Mouse (Mus musculus) liver, embryonic 13.5 days (tissue): Measurements from ENCODE around the gene Uqcr11. TPM values are rescaled to one million over a fixed set of nuclear protein-coding genes. Genes with fewer than 3 reads are reported as not detected.

Experiments
- ATAC-seq: fragments of 200-750 bp; cut with Nextera tagmentation; 2 replicates; pipeline ENCODE4 v1.8.0; 2017; ENCODE audit warnings: low read depth, mild to moderate bottlenecking, moderate number of reproducible peaks, moderate library complexity
- DNase-seq: peaks from one replicate; pipeline ENCODE4 v3.0.0; 2022
- H3K27ac ChIP-seq: fragments of 300-500 bp; sonication (generic); 2 replicates; pipeline ENCODE4 v1.5.1; 2015; ENCODE audit warnings: moderate library complexity, mild to moderate bottlenecking, inconsistent platforms
- H3K27me3 ChIP-seq: fragments of 300-500 bp; sonication (generic); 2 replicates; pipeline ENCODE4 v1.6.1; 2015; ENCODE audit warnings: mild to moderate bottlenecking, inconsistent platforms
- H3K36me3 ChIP-seq: fragments of 300-500 bp; sonication (generic); 2 replicates; pipeline ENCODE4 v1.6.1; 2015; ENCODE audit warnings: mild to moderate bottlenecking, inconsistent platforms
- H3K4me1 ChIP-seq: fragments of 300-500 bp; sonication (generic); replicated peaks from 2 replicates; pipeline ENCODE4 v1.6.1; 2015; ENCODE audit warnings: inconsistent platforms
- H3K4me2 ChIP-seq: fragments of 300-500 bp; sonication (generic); 2 replicates; pipeline ENCODE4 v1.6.1; 2015; ENCODE audit warnings: inconsistent platforms, mild to moderate bottlenecking, moderate library complexity
- H3K4me3 ChIP-seq: fragments of 300-500 bp; sonication (generic); replicated peaks from 2 replicates; pipeline ENCODE4 v1.5.1; 2015; ENCODE audit warnings: mild to moderate bottlenecking, inconsistent platforms
- H3K9ac ChIP-seq: fragments of 300-500 bp; sonication (generic); 2 replicates; pipeline ENCODE4 v1.6.1; 2015; ENCODE audit warnings: mild to moderate bottlenecking, inconsistent platforms
- H3K9me3 ChIP-seq: fragments of 300-500 bp; sonication (generic); replicated peaks from 2 replicates; pipeline ENCODE4 v1.6.1; 2016; ENCODE audit warnings: inconsistent platforms
- WGBS: fragments of 180-500 bp; shearing (Covaris S2); methylation state at CpG from one replicate; pipeline ENCODE4 v1.1.7; 2015; ENCODE audit not compliant: insufficient replicate concordance; 5-methylcytosine and 5-hydroxymethylcytosine counted together
- polyA plus RNA-seq: library from polyadenylated mRNA; unstranded; fragments of >200 nt; fragmentation: Nextera tagmentation; extraction: Ambion mirVana; gene quantifications from 2 replicates; pipeline ENCODE4 v1.2.1, GENCODE M21; 2015

Uqcr11 gene
- polyA plus RNA-seq, 1 experiment from 2014 or later: 603 TPM

GRCm38 (mm10) chr10:80397524-80398173 lies 9.0 kb downstream of the Uqcr11 start:
- peak overlapping the region; percentile 88 for H3K4me3 ChIP-seq
- H3K27me3 ChIP-seq: no peaks in the 10 kb centered on the region
- peak overlapping the region; percentile 98 for H3K4me2 ChIP-seq
- WGBS: 45% methylated on average over 8 of the region's 8 CpGs
- peak overlapping the region; percentile 99 for H3K27ac ChIP-seq
- H3K36me3 ChIP-seq: peaks cover 65% of the 10 kb centered on the region
- peaks cover 47% of the 10 kb centered on the region for H3K4me1 ChIP-seq
- no peaks in the 10 kb centered on the region for H3K9me3 ChIP-seq
- H3K9ac ChIP-seq: peak overlapping the region; percentile 98
- no peak for ATAC-seq
- no peak for DNase-seq

GRCm38 (mm10) chr10:80396822-80397523 lies 9.7 kb downstream of the Uqcr11 start:
- Histone ChIP-seq H3K36me3 (peaks cover 65% of the 10 kb centered on the region), H3K27ac (peak overlapping the region; percentile 99), H3K9me3 (no peaks in the 10 kb centered on the region), H3K4me2 (peak overlapping the region; percentile 98), H3K27me3 (no peaks in the 10 kb centered on the region), H3K4me1 (peaks cover 50% of the 10 kb centered on the region), H3K4me3 (peak overlapping the region; percentile 88), H3K9ac (peak overlapping the region; percentile 98)
- ATAC-seq (no peak), DNase-seq (no peak)
- WGBS: 77% methylated on average over 11 of the region's 11 CpGs

GRCm38 (mm10) chr10:80395025-80395627 lies 11.5 kb downstream of the Uqcr11 start:
- H3K4me3 ChIP-seq: no peak overlapping the region
- H3K4me2 ChIP-seq: no peak overlapping the region
- H3K9ac ChIP-seq: no peak overlapping the region
- ATAC-seq (no peak), DNase-seq (no peak)
- H3K27me3 ChIP-seq: no peaks in the 10 kb centered on the region
- H3K27ac ChIP-seq: no peak overlapping the region
- peaks cover 72% of the 10 kb centered on the region for H3K36me3 ChIP-seq
- 92% methylated on average over 35 of the region's 35 CpGs for WGBS
- no peaks in the 10 kb centered on the region for H3K9me3 ChIP-seq
- H3K4me1 ChIP-seq: peaks cover 35% of the 10 kb centered on the region

- H3K4me3 ChIP-seq: no peak overlapping the region
- H3K9me3 ChIP-seq: no peaks in the 10 kb centered on the region
- H3K27me3 ChIP-seq: no peaks in the 10 kb centered on the region
- DNase-seq (no peak), ATAC-seq (no peak)
- peaks cover 77% of the 10 kb centered on the region for H3K36me3 ChIP-seq
- no peak overlapping the region for H3K4me2 ChIP-seq
- no peak overlapping the region for H3K27ac ChIP-seq
- H3K9ac ChIP-seq: no peak overlapping the region
- peaks cover 40% of the 10 kb centered on the region for H3K4me1 ChIP-seq
- WGBS: 84% methylated on average over 5 of the region's 5 CpGs
Measured at GRCm38 (mm10) chr10:80392687-80393086, 13.9 kb downstream of the Uqcr11 start.

GRCm38 (mm10) chr10:80390697-80391096 lies 15.9 kb downstream of the Uqcr11 start:
- no peak overlapping the region for H3K4me2 ChIP-seq
- ATAC-seq (no peak), DNase-seq (no peak)
- peaks cover 7% of the 10 kb centered on the region; the same call in 1 of the 2 replicates for H3K27me3 ChIP-seq
- H3K4me1 ChIP-seq: peaks cover 37% of the 10 kb centered on the region
- WGBS: 78% methylated on average over 9 of the region's 9 CpGs
- H3K36me3 ChIP-seq: peaks cover 61% of the 10 kb centered on the region
- no peaks in the 10 kb centered on the region for H3K9me3 ChIP-seq
- H3K27ac ChIP-seq: no peak overlapping the region
- H3K4me3 ChIP-seq: no peak overlapping the region
- no peak overlapping the region for H3K9ac ChIP-seq

GRCm38 (mm10) chr10:80389185-80389708 lies 17.4 kb downstream of the Uqcr11 start:
- no peak for DNase-seq
- ATAC-seq: no peak
- peaks cover 46% of the 10 kb centered on the region for H3K36me3 ChIP-seq
- peaks cover 7% of the 10 kb centered on the region; the same call in 1 of the 2 replicates for H3K27me3 ChIP-seq
- no peak overlapping the region for H3K4me2 ChIP-seq
- H3K27ac ChIP-seq: 0 out of 2 replicates have a peak overlapping the region, but pooled peaks have one; percentile 75
- peaks cover 51% of the 10 kb centered on the region for H3K4me1 ChIP-seq
- no peak overlapping the region for H3K9ac ChIP-seq
- 52% methylated on average over 4 of the region's 4 CpGs for WGBS
- no peak overlapping the region for H3K4me3 ChIP-seq
- H3K9me3 ChIP-seq: no peaks in the 10 kb centered on the region

GRCm38 (mm10) chr10:80388731-80389130 lies 17.9 kb downstream of the Uqcr11 start:
- ATAC-seq: no peak
- Histone ChIP-seq H3K4me2 (peak overlapping the region; percentile 98), H3K9me3 (no peaks in the 10 kb centered on the region), H3K36me3 (peaks cover 41% of the 10 kb centered on the region), H3K27ac (peak overlapping the region; percentile 75), H3K9ac (peak overlapping the region; percentile 82), H3K4me3 (no peak overlapping the region), H3K27me3 (peaks cover 7% of the 10 kb centered on the region; the same call in 1 of the 2 replicates), H3K4me1 (peaks cover 56% of the 10 kb centered on the region)
- 16% methylated on average over 2 of the region's 2 CpGs for WGBS
- no peak for DNase-seq

GRCm38 (mm10) chr10:80387522-80387959 lies 19.1 kb downstream of the Uqcr11 start, which contains the start of gene Mex3d:
Gene Mex3d, minus strand, starts transcription at chr10:80387659.
- Histone ChIP-seq H3K27ac (peak within 1 kb of the TSS; percentile 75), H3K36me3 (peaks cover 36% of the 10 kb centered on the region), H3K4me1 (peaks cover 63% of the 10 kb centered on the region), H3K9ac (peak within 1 kb of the TSS; percentile 82), H3K4me3 (peak within 1 kb of the TSS; percentile 76), H3K27me3 (peaks cover 7% of the 10 kb centered on the region; the same call in 1 of the 2 replicates), H3K9me3 (no peaks in the 10 kb centered on the region), H3K4me2 (peak within 1 kb of the TSS; percentile 98)
- under 1% methylated on average over 33 of the region's 61 CpGs for WGBS
- DNase-seq (peak; percentile 70), ATAC-seq (peak; percentile 22; the same call in 1 of the 2 replicates)

- peak overlapping the region; percentile 98 for H3K4me2 ChIP-seq
- no peaks in the 10 kb centered on the region for H3K9me3 ChIP-seq
- H3K36me3 ChIP-seq: peaks cover 36% of the 10 kb centered on the region
- ATAC-seq: no peak
- H3K27me3 ChIP-seq: peaks cover 7% of the 10 kb centered on the region; the same call in 1 of the 2 replicates
- H3K4me1 ChIP-seq: peaks cover 60% of the 10 kb centered on the region
- DNase-seq: no peak
- H3K27ac ChIP-seq: peak overlapping the region; percentile 47; the same call in 1 of the 2 replicates
- WGBS: 1% methylated on average over 61 of the region's 94 CpGs
- peak overlapping the region; percentile 82 for H3K9ac ChIP-seq
- peak overlapping the region; percentile 76 for H3K4me3 ChIP-seq
Measured at GRCm38 (mm10) chr10:80386735-80387471, 19.7 kb downstream of the Uqcr11 start.

- 13% methylated on average over 34 of the region's 34 CpGs for WGBS
- Histone ChIP-seq H3K4me3 (peak overlapping the region; percentile 76), H3K27me3 (peaks cover 7% of the 10 kb centered on the region; the same call in 1 of the 2 replicates), H3K9ac (peak overlapping the region; percentile 82), H3K4me1 (peaks cover 60% of the 10 kb centered on the region), H3K36me3 (peaks cover 36% of the 10 kb centered on the region), H3K9me3 (no peaks in the 10 kb centered on the region), H3K4me2 (peak overlapping the region; percentile 98), H3K27ac (peak overlapping the region; percentile 80; the same call in 1 of the 2 replicates)
- ATAC-seq (no peak), DNase-seq (no peak)
Measured at GRCm38 (mm10) chr10:80385811-80386734, 20.6 kb downstream of the Uqcr11 start.
